Mouse (Mus musculus) ES-Bruce4 (cell line): ENCODE results near the gene Nrxn1.

Experiments used
- CTCF ChIP-seq: IDR thresholded peaks from one replicate; pipeline ENCODE4 v1.8.1; 2011; ENCODE audit warnings: low read depth, low read length
- POLR2A ChIP-seq: IDR thresholded peaks from one replicate; pipeline ENCODE4 v1.8.1; 2011; ENCODE audit warnings: low read length; ENCODE audit not compliant: insufficient read depth

DNA sequence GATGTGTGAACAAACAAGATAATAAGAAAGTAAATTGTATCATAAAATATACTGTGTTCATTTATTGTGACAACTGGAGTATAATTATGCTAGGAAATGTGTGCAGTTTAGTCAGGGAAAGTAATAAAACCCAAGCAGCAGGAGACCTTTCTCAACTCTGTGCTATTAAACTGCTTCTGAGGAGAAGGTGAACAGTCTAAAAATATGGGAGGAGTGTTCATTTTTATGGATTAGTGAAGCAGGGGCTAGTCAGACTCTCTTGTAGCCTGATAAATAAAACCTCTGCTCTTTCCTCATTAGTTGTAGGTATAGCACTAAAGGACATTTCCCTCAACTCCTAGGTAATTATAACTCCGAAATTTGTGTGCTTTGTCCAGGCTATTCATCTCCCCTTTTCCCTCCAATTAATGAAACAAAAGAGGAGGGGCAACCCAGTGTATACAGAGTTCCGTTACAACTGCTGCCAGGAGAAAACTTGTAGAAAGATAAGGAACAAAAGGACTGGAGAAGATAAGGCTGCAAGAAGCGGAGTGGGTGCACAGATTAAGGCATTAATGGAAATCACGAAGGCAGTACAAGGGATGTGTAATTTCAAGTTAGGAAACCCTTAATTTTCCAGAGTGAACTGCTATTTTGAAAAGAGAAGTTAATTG is 548.8 kb downstream of the Nrxn1 start:
- TF ChIP-seq CTCF, result no peak
- TF ChIP-seq POLR2A, result no peak
